Mouse (Mus musculus) thymus, adult 18-20 months (tissue): ENCODE measurements around the gene Gm42791.

Experiments used
- DNase-seq, 2 experiments: peaks; one replicate each; pipeline ENCODE4 v3.0.0; 2022; ENCODE audit warnings: mixed read lengths in 2 of 2

Gene Gm42791

GRCm38 (mm10) chr5:148994706-148995414 is at the start of gene Gm42791:
Gene Gm42791 (minus strand): TSS chr5:148995147.
- DNase-seq, result peak; percentile 69 to 76

- DNase-seq, result no peak
These were observed 49.1 kb upstream of the Gm42791 start for GRCm38 (mm10) chr5:149044067-149044466.

- DNase-seq, result no peak
These were observed 48.3 kb upstream of the Gm42791 start for GRCm38 (mm10) chr5:149043240-149043639.

- DNase-seq, result no peak
These were observed 44.9 kb upstream of the Gm42791 start for GRCm38 (mm10) chr5:149039825-149040224.

- no peak for DNase-seq
These were observed 42.8 kb upstream of the Gm42791 start for GRCm38 (mm10) chr5:149037729-149038128.

GRCm38 (mm10) chr5:149036920-149037319 is 42.0 kb upstream of the Gm42791 start:
- DNase-seq, result no peak

GRCm38 (mm10) chr5:149032438-149032837 is 37.5 kb upstream of the Gm42791 start:
- no peak for DNase-seq

GRCm38 (mm10) chr5:149031199-149031750 is 36.3 kb upstream of the Gm42791 start:
- peak; percentile 62 to 72 for DNase-seq

GRCm38 (mm10) chr5:149030103-149030502 is 35.2 kb upstream of the Gm42791 start:
- DNase-seq, result peak; percentile 37 to 67

- no peak for DNase-seq
These were observed 33.4 kb upstream of the Gm42791 start for GRCm38 (mm10) chr5:149028394-149028793.

- no peak for DNase-seq
These were observed 32.4 kb upstream of the Gm42791 start for GRCm38 (mm10) chr5:149027389-149027788.

- no peak for DNase-seq
These were observed 26.2 kb upstream of the Gm42791 start for GRCm38 (mm10) chr5:149021120-149021519.

- DNase-seq, result no peak
These were observed 25.7 kb upstream of the Gm42791 start for GRCm38 (mm10) chr5:149020681-149021062.

GRCm38 (mm10) chr5:149020059-149020680 is 25.2 kb upstream of the Gm42791 start:
- DNase-seq, result no peak

- no peak for DNase-seq
These were observed 22.9 kb upstream of the Gm42791 start for GRCm38 (mm10) chr5:149017666-149018415.

- DNase-seq, result no peak
These were observed 22.2 kb upstream of the Gm42791 start for GRCm38 (mm10) chr5:149017181-149017580.

- no peak for DNase-seq
These were observed 21.3 kb upstream of the Gm42791 start for GRCm38 (mm10) chr5:149016261-149016660.

GRCm38 (mm10) chr5:149015335-149016201 is 20.6 kb upstream of the Gm42791 start:
- peak in 1 of 2 experiments; percentile 37 for DNase-seq

GRCm38 (mm10) chr5:149014600-149015268 is 19.8 kb upstream of the Gm42791 start:
- no peak for DNase-seq

GRCm38 (mm10) chr5:149013817-149014508 is 19.0 kb upstream of the Gm42791 start:
- DNase-seq, result no peak

- DNase-seq, result no peak
These were observed 14.2 kb upstream of the Gm42791 start for GRCm38 (mm10) chr5:149009111-149009510.
